28 mouse cellular contexts compared by ENCODE assay signal in the genomic region with DNA sequence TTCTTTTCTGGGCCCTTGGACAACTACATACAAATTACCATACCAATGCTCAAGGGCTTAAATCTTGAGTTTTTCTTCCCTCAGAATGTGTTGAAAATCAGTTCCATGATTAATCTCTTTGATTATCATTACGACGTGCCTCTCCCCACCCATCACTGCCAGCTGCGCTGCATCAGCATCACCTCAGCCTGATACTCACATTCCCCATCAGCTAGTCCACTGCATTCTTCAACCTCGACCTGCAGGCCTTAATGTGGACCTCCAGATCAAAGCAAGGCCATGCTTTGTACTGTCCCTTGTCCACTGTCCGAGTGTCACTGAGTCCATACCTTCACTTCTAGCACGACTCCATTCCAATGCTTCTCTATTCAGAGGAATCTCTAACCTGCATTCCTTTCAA.
"Had no signal": no experiment of that assay in that cellular context is flagged by ENCODE, and none has a peak within 500 bp of the region (broad histone marks: within the 10 kb centered on the region; RNA-seq: fewer than 3 reads in every experiment).

No protein-coding gene starts in this region.

- H3K4me3 ChIP-seq: left cerebral cortex, adult 2 months; limb, embryonic 10.5 days; limb, embryonic 12.5 days; limb, embryonic 13.5 days; limb, embryonic 15.5 days; liver, embryonic 12.5 days; liver, embryonic 13.5 days; liver, embryonic 15.5 days; lung, embryonic 15.5 days; megakaryocyte, embryonic 14.5 days; midbrain, embryonic 10.5 days; midbrain, embryonic 12.5 days; midbrain, embryonic 13.5 days; midbrain, embryonic 15.5 days; myocyte; neural tube, embryonic 12.5 days; neural tube, embryonic 13.5 days had no signal

- H3K9me3 ChIP-seq: limb, embryonic 10.5 days; limb, embryonic 12.5 days; limb, embryonic 13.5 days; limb, embryonic 15.5 days; liver, embryonic 12.5 days; liver, embryonic 13.5 days; liver, embryonic 15.5 days; lung, embryonic 15.5 days; megakaryocyte, embryonic 14.5 days; midbrain, embryonic 10.5 days; midbrain, embryonic 12.5 days; midbrain, embryonic 13.5 days; midbrain, embryonic 15.5 days; neural tube, embryonic 12.5 days; neural tube, embryonic 13.5 days had no signal

- ATAC-seq: liver, embryonic 12.5 days; liver, postnatal 0 days; lung, postnatal 0 days; midbrain, embryonic 13.5 days; midbrain, embryonic 15.5 days; midbrain, embryonic 16.5 days had no signal

- H3K36me3 ChIP-seq: limb, embryonic 10.5 days; limb, embryonic 12.5 days; limb, embryonic 13.5 days; limb, embryonic 15.5 days; liver, embryonic 12.5 days; liver, embryonic 13.5 days; liver, embryonic 15.5 days; lung, embryonic 15.5 days; midbrain, embryonic 10.5 days; midbrain, embryonic 12.5 days; midbrain, embryonic 13.5 days; midbrain, embryonic 15.5 days; neural tube, embryonic 12.5 days; neural tube, embryonic 13.5 days had no signal

- H3K27me3 ChIP-seq: limb, embryonic 12.5 days; limb, embryonic 13.5 days; limb, embryonic 15.5 days; liver, embryonic 12.5 days; liver, embryonic 13.5 days; liver, embryonic 15.5 days; lung, embryonic 15.5 days; megakaryocyte, embryonic 14.5 days; midbrain, embryonic 12.5 days; midbrain, embryonic 13.5 days; midbrain, embryonic 15.5 days; neural tube, embryonic 12.5 days; neural tube, embryonic 13.5 days had no signal

- H3K4me1 ChIP-seq: limb, embryonic 10.5 days; limb, embryonic 12.5 days; limb, embryonic 13.5 days; limb, embryonic 15.5 days; liver, embryonic 12.5 days; liver, embryonic 13.5 days; liver, embryonic 15.5 days; lung, embryonic 15.5 days; midbrain, embryonic 12.5 days; midbrain, embryonic 15.5 days; neural tube, embryonic 12.5 days; neural tube, embryonic 13.5 days had no signal

- DNase-seq: left cerebral cortex, postnatal 4 days; liver; liver, embryonic 13.5 days; liver, postnatal 0 days; lung, adult 2 months; midbrain, embryonic 14.5 days had no signal

- H3K9ac ChIP-seq: limb, embryonic 12.5 days; limb, embryonic 13.5 days; limb, embryonic 15.5 days; liver, embryonic 12.5 days; liver, embryonic 13.5 days; liver, embryonic 14.5 days; liver, embryonic 15.5 days; liver, postnatal 0 days; lung, embryonic 15.5 days; midbrain, embryonic 12.5 days; midbrain, embryonic 13.5 days; midbrain, embryonic 15.5 days; neural tube, embryonic 12.5 days; neural tube, embryonic 13.5 days had no signal

- H3K4me2 ChIP-seq: limb, embryonic 12.5 days; limb, embryonic 13.5 days; limb, embryonic 15.5 days; liver, embryonic 11.5 days; liver, embryonic 12.5 days; liver, embryonic 13.5 days; liver, embryonic 15.5 days; lung, embryonic 15.5 days; midbrain, embryonic 11.5 days; midbrain, embryonic 12.5 days; midbrain, embryonic 13.5 days; midbrain, embryonic 15.5 days; neural tube, embryonic 12.5 days; neural tube, embryonic 13.5 days had no signal

- H3K27ac ChIP-seq: left cerebral cortex, adult 2 months; limb, embryonic 10.5 days; limb, embryonic 12.5 days; limb, embryonic 13.5 days; limb, embryonic 15.5 days; liver, embryonic 12.5 days; liver, embryonic 13.5 days; liver, embryonic 14.5 days; liver, embryonic 15.5 days; lung, embryonic 15.5 days; macrophage; midbrain, embryonic 10.5 days; midbrain, embryonic 12.5 days; midbrain, embryonic 13.5 days; midbrain, embryonic 15.5 days; neural tube, embryonic 12.5 days; neural tube, embryonic 13.5 days had no signal
